Mouse (Mus musculus): ENCODE results near the gene Slc34a1. TPM values are rescaled to one million over a fixed set of nuclear protein-coding genes. Genes with fewer than 3 reads are reported as not detected.

Gene Slc34a1
- polyA plus RNA-seq (2015; fragmentation: Nextera tagmentation; extraction: Ambion mirVana), result not detected in 2 replicates

DNA sequence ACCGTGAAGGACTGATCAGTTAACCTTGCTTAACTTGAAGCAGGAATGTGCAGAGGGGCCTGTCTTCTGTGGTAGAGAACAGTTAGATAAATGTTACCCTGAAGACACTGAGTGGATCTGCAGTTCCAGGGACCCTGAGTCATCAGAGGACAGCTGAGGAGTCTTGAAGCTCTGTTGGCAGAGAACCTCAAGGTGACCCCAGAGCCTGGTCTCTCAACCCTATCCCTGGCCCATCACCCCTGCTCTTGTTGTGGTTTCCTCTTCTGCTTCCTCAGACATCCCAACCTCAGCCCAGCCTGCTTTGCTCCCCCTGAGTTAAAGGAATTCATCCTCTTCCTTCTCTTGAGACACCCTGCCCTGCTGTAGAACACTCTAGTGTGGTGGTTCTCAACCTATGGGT, at the start of gene Slc34a1:
TSS of gene Slc34a1 (plus strand) at position 100 of the 400 bp plus-strand sequence.
- H3K27me3 ChIP-seq (ENCODE audit: control insufficient read depth, insufficient read depth, low read depth, low read length), result no peaks in the 10 kb centered on the region
- WGBS, result 82% methylated on average over 1 of the region's 1 CpGs

DNA sequence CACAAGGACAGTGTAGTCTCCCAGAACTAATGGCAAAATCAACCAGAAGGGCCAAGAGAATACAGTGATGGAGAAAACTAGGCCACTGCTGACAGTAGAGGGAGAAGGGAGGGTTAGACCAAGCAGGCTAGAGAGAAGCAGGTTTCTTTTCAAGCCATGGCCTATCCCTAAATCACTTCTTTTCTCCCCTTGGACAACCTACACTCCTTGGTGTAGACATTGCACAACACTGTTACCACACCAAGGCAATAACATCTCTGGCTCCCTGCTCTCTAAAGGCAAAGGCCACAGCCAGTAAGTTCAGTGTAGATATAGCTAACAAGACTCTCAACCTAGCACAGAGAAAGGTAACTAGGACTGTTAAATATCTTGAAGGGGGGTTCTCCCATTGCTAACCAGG, 36.8 kb upstream of the Slc34a1 start:
- H3K4me1 ChIP-seq (replicated peaks; ENCODE audit: control insufficient read depth, insufficient read depth, low read length), result peaks cover 14% of the 10 kb centered on the region
- H3K36me3 ChIP-seq (ENCODE audit: control insufficient read depth, insufficient read depth, low read length), result peaks cover 11% of the 10 kb centered on the region
- H3K27ac ChIP-seq (ENCODE audit: low read length), result no peak overlapping the region
- no peak for ATAC-seq (ENCODE audit: low read depth)
- no peaks in the 10 kb centered on the region for H3K27me3 ChIP-seq (ENCODE audit: control insufficient read depth, insufficient read depth, low read depth, low read length)
- peak overlapping the region; percentile 91 for H3K4me2 ChIP-seq (ENCODE audit: low read depth, low read length)
- H3K4me3 ChIP-seq (ENCODE audit: low read length), result peak overlapping the region; percentile 98
- H3K9ac ChIP-seq (ENCODE audit: low read length), result peak overlapping the region; percentile 13; the same call in 1 of the 2 replicates
- no peaks in the 10 kb centered on the region for H3K9me3 ChIP-seq (ENCODE audit: control insufficient read depth, low read length)

More for the DNA sequence above, at the start of gene Slc34a1:
- H3K4me2 ChIP-seq (ENCODE audit: low read depth, low read length), result no peak within 1 kb of the TSS
- no peaks in the 10 kb centered on the region for H3K4me1 ChIP-seq (replicated peaks; ENCODE audit: control insufficient read depth, insufficient read depth, low read length)
- H3K9me3 ChIP-seq (ENCODE audit: control insufficient read depth, low read length), result no peaks in the 10 kb centered on the region
- H3K36me3 ChIP-seq (ENCODE audit: control insufficient read depth, insufficient read depth, low read length), result no peaks in the 10 kb centered on the region
- no peak within 1 kb of the TSS for H3K9ac ChIP-seq (ENCODE audit: low read length)
- no peak within 1 kb of the TSS for H3K27ac ChIP-seq (ENCODE audit: low read length)
- no peak for ATAC-seq (ENCODE audit: low read depth)
- H3K4me3 ChIP-seq (ENCODE audit: low read length), result no peak within 1 kb of the TSS

DNA sequence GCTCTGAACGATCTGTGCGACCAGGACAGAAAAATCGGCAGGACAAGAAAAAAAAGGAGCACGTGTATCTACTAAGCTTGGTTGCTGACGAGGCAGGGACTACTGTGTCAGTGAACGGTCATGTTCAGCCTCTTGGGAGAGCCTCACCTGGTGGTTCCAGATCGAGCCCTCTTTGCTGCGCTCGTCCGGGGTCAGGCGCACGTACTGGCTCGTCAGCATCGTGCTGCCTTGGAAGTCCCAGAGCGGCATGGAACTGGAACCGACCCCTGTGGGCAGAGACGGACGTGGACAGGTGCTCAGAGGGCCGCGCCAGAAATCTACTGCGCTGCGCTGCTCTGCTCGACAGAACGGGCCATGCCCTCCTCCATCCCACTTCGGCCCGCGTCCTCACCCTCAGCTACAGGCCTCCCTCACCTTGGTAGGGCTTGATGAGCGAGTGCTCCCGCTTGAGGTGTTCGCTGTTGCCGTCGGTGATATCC, 36.0 kb upstream of the Slc34a1 start:
- Histone ChIP-seq H3K27me3 (ENCODE audit: control insufficient read depth, insufficient read depth, low read depth, low read length) (no peaks in the 10 kb centered on the region), H3K4me1 (replicated peaks; ENCODE audit: control insufficient read depth, insufficient read depth, low read length) (peaks cover 14% of the 10 kb centered on the region), H3K9me3 (ENCODE audit: control insufficient read depth, low read length) (no peaks in the 10 kb centered on the region), H3K9ac (ENCODE audit: low read length) (peak overlapping the region; percentile 95), H3K27ac (ENCODE audit: low read length) (peak overlapping the region; percentile 93), H3K4me2 (ENCODE audit: low read depth, low read length) (peak overlapping the region; percentile 91), H3K36me3 (ENCODE audit: control insufficient read depth, insufficient read depth, low read length) (peaks cover 11% of the 10 kb centered on the region), H3K4me3 (ENCODE audit: low read length) (peak overlapping the region; percentile 98)
- under 1% methylated on average over 32 of the region's 32 CpGs for WGBS
- ATAC-seq (ENCODE audit: low read depth), result peak; percentile 26

DNA sequence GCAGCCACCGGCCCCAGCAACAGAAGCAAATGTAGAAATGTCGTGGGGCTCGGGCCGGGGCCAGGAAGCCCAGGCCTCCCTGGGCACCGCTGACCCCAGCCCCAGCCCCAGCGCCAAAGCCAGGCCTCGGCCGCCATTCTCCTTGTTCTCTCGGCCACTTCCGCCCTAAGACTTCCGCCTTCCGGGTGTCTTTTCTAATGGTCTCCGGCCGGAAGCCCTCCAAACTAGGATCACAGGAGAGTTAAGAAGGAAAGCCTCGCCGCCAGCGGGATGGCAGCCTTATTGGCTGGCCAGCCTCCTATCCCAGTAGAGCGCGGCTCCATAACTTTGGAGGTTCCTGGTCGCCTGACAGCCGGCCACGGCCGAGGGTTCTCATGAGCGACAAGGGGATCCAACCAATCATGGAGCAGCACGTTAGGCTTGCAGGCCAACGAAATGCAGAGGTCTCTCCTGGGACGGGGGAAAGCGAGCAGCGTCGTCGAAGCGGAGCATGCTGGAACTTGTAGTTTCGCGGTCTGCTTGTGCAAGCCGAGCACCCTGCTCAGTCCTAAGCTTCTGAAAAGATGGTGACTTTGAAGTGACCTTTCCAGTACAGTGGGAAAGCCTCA, 35.4 kb upstream of the Slc34a1 start, which contains the start of gene Lman2:
TSS of gene Lman2 (minus strand) at position 331 of the 608 bp plus-strand sequence.
- Histone ChIP-seq H3K4me1 (replicated peaks; ENCODE audit: control insufficient read depth, insufficient read depth, low read length) (peaks cover 14% of the 10 kb centered on the region), H3K36me3 (ENCODE audit: control insufficient read depth, insufficient read depth, low read length) (peaks cover 11% of the 10 kb centered on the region), H3K27me3 (ENCODE audit: control insufficient read depth, insufficient read depth, low read depth, low read length) (no peaks in the 10 kb centered on the region), H3K9me3 (ENCODE audit: control insufficient read depth, low read length) (no peaks in the 10 kb centered on the region), H3K4me2 (ENCODE audit: low read depth, low read length) (peak within 1 kb of the TSS; percentile 91), H3K27ac (ENCODE audit: low read length) (peak within 1 kb of the TSS; percentile 93), H3K4me3 (ENCODE audit: low read length) (peak within 1 kb of the TSS; percentile 98), H3K9ac (ENCODE audit: low read length) (peak within 1 kb of the TSS; percentile 95)
- ATAC-seq (ENCODE audit: low read depth), result peak; percentile 98
- under 1% methylated on average over 34 of the region's 35 CpGs for WGBS

DNA sequence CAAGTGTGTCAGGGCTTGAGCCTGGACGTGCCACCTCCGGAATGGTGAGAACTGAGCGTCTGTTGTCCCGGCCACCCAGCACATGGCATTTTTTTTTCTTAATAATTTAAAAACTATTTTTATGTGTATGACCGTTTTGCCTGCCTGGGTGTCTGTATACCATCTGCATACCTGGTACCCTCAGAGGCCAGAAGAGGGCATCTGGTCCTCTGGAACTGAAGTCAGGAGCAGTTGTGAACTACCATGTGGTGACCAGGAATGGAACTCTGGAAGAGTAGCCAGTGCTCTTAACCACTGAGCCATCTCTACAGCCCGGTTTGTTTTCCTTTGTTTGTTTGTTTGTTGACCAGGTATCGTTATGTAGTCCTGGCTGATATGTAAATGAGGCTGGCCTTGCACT, 29.6 kb upstream of the Slc34a1 start:
- H3K27ac ChIP-seq (ENCODE audit: low read length), result no peak overlapping the region
- no peak overlapping the region for H3K4me2 ChIP-seq (ENCODE audit: low read depth, low read length)
- H3K36me3 ChIP-seq (ENCODE audit: control insufficient read depth, insufficient read depth, low read length), result no peaks in the 10 kb centered on the region
- H3K9ac ChIP-seq (ENCODE audit: low read length), result no peak overlapping the region
- no peaks in the 10 kb centered on the region for H3K27me3 ChIP-seq (ENCODE audit: control insufficient read depth, insufficient read depth, low read depth, low read length)
- H3K4me1 ChIP-seq (replicated peaks; ENCODE audit: control insufficient read depth, insufficient read depth, low read length), result peaks cover 3% of the 10 kb centered on the region
- no peaks in the 10 kb centered on the region for H3K9me3 ChIP-seq (ENCODE audit: control insufficient read depth, low read length)
- WGBS, result 64% methylated on average over 7 of the region's 7 CpGs
- no peak for ATAC-seq (ENCODE audit: low read depth)
- H3K4me3 ChIP-seq (ENCODE audit: low read length), result no peak overlapping the region

DNA sequence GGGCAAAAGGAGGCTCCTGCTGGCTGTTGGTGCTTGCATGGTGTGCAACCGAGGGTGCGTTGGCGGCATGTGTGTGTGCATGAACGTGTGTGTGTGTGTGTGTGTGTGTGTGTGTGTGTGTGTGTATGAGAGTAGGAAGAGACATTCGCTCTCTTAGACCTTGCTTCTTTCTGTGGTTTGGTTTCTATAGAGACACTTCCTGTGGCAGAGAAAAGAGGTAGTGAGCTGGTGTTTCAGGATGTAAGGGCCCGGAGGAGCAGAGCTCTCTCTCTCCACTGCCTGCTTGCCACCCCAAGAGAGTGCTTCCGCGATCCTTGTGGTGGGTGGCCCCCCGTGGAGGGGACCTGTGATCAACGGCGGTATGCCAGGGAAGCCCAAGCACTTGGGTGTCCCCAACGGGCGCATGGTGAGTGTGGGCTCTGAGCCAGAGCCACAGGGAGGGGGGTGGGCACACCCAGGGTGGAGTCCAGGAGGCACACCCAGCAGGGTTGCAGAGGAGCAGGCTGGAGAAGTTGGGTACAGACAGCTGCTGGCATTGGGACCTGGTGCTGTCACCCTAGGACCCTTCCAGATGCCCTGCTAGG, 28.4 kb upstream of the Slc34a1 start, which contains the start of gene Rgs14:
TSS of gene Rgs14 (plus strand) at position 202 of the 584 bp plus-strand sequence.
- Histone ChIP-seq H3K36me3 (ENCODE audit: control insufficient read depth, insufficient read depth, low read length) (no peaks in the 10 kb centered on the region), H3K4me1 (replicated peaks; ENCODE audit: control insufficient read depth, insufficient read depth, low read length) (peaks cover 3% of the 10 kb centered on the region), H3K4me3 (ENCODE audit: low read length) (peak within 1 kb of the TSS; percentile 20), H3K9me3 (ENCODE audit: control insufficient read depth, low read length) (no peaks in the 10 kb centered on the region), H3K9ac (ENCODE audit: low read length) (no peak within 1 kb of the TSS), H3K27ac (ENCODE audit: low read length) (no peak within 1 kb of the TSS; the same call in 1 of the 2 replicates), H3K4me2 (ENCODE audit: low read depth, low read length) (peak within 1 kb of the TSS; percentile 33; the same call in 1 of the 2 replicates), H3K27me3 (ENCODE audit: control insufficient read depth, insufficient read depth, low read depth, low read length) (no peaks in the 10 kb centered on the region)
- ATAC-seq (ENCODE audit: low read depth), result peak; percentile 58
- 37% methylated on average over 13 of the region's 13 CpGs for WGBS

DNA sequence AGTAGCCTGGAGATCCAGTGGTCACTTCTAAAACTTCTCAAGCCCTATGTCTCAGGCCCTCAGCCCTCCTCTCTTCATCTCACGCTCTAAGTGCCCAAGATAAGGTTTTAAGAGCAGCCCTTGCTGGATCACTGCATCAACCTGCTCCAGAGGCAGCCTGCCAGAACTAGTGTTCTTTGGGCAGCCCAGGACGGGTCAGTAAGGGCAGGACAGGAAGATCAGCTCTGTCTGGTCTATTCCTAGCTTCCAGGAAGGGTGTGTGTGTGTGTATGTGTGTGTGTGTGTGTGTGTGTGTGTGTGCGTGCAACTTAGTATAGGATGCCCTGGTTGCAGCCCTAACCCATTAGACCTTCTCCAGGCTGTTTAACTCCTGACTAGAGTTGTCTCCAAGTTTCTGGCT, 27.8 kb upstream of the Slc34a1 start:
- H3K9me3 ChIP-seq (ENCODE audit: control insufficient read depth, low read length), result no peaks in the 10 kb centered on the region
- no peak overlapping the region for H3K4me2 ChIP-seq (ENCODE audit: low read depth, low read length)
- no peak for ATAC-seq (ENCODE audit: low read depth)
- no peak overlapping the region for H3K9ac ChIP-seq (ENCODE audit: low read length)
- no peaks in the 10 kb centered on the region for H3K27me3 ChIP-seq (ENCODE audit: control insufficient read depth, insufficient read depth, low read depth, low read length)
- no peak overlapping the region for H3K4me3 ChIP-seq (ENCODE audit: low read length)
- H3K4me1 ChIP-seq (replicated peaks; ENCODE audit: control insufficient read depth, insufficient read depth, low read length), result peaks cover 3% of the 10 kb centered on the region
- no peaks in the 10 kb centered on the region for H3K36me3 ChIP-seq (ENCODE audit: control insufficient read depth, insufficient read depth, low read length)
- no peak overlapping the region for H3K27ac ChIP-seq (ENCODE audit: low read length)
- WGBS, result 50% methylated on average over 3 of the region's 3 CpGs

DNA sequence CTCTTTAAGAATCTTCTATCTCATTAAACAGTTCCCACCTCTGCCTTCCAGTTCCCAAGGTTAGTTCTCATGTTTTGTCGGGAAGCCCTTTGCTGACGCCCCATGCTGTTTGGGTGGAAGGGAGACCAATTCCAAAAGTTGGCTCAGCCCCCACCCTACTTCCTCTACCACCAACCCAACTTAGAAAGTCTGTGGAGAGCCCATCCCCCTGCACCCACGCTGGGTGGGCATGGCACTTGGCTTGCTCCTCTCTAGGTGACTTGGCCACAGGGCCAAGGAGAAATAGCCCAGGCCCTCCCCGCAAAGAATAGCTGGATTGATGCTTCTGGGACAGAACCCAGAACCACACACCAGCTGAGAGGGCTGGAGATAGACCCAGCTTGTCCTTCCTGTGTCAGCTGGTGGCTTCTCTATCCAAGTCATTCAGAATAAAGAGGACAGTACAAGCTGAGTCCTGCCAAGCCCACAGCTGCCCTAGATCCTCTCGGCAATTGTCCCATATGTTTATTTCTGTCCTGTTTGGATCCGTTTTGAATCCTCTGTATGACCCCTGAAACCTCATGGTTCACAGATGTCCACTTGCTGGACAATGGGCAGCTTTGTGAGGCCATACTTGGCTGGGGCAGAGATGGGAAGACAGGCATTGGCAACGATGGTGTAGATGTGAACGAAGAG, 26.8 kb upstream of the Slc34a1 start:
- Histone ChIP-seq H3K4me2 (ENCODE audit: low read depth, low read length) (no peak overlapping the region), H3K4me3 (ENCODE audit: low read length) (no peak overlapping the region), H3K36me3 (ENCODE audit: control insufficient read depth, insufficient read depth, low read length) (no peaks in the 10 kb centered on the region), H3K9ac (ENCODE audit: low read length) (no peak overlapping the region), H3K4me1 (replicated peaks; ENCODE audit: control insufficient read depth, insufficient read depth, low read length) (peaks cover 3% of the 10 kb centered on the region), H3K9me3 (ENCODE audit: control insufficient read depth, low read length) (no peaks in the 10 kb centered on the region), H3K27ac (ENCODE audit: low read length) (no peak overlapping the region), H3K27me3 (ENCODE audit: control insufficient read depth, insufficient read depth, low read depth, low read length) (no peaks in the 10 kb centered on the region)
- WGBS, result 57% methylated on average over 8 of the region's 8 CpGs
- ATAC-seq (ENCODE audit: low read depth), result no peak

DNA sequence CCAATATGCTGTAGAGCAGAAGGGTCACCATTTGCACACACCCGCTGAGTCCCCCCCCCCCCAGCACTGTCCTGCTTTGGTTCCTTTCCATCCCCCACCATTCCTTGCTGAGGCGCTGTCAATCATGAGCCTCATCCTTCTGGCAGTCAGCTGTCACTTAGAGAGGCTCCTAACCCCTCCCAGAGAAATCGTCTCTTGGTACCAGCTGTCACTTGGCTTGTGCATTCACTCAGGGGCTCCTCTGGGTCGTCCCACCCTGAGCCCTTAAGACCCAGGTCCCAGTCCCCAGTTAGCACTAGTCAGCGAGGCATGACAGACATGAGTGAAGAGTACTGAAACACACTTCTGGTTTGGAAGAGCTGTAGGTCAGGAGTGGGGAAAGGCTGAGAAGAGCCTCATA, 26.2 kb upstream of the Slc34a1 start:
- no peaks in the 10 kb centered on the region for H3K27me3 ChIP-seq (ENCODE audit: control insufficient read depth, insufficient read depth, low read depth, low read length)
- no peak overlapping the region for H3K27ac ChIP-seq (ENCODE audit: low read length)
- H3K4me2 ChIP-seq (ENCODE audit: low read depth, low read length), result no peak overlapping the region
- no peaks in the 10 kb centered on the region for H3K9me3 ChIP-seq (ENCODE audit: control insufficient read depth, low read length)
- no peak for ATAC-seq (ENCODE audit: low read depth)
- 54% methylated on average over 5 of the region's 5 CpGs for WGBS
- H3K9ac ChIP-seq (ENCODE audit: low read length), result no peak overlapping the region
- H3K4me3 ChIP-seq (ENCODE audit: low read length), result no peak overlapping the region
- peaks cover 3% of the 10 kb centered on the region for H3K4me1 ChIP-seq (replicated peaks; ENCODE audit: control insufficient read depth, insufficient read depth, low read length)
- H3K36me3 ChIP-seq (ENCODE audit: control insufficient read depth, insufficient read depth, low read length), result no peaks in the 10 kb centered on the region
